Mouse (Mus musculus): Measurements from ENCODE around the gene Gabra3.

- no peak for TF ChIP-seq GATA1 (IDR thresholded peaks at IDR 0.05; ENCODE audit: low read length)
- TF ChIP-seq TAL1 (IDR thresholded peaks at IDR 0.05; ENCODE audit: low read length) = no peak
Observed at GRCm38 (mm10) chrX:72386758-72387157, 269.9 kb downstream of the Gabra3 start, which contains the start of gene Magea10.
